Mouse (Mus musculus) kidney, postnatal 4 days (tissue): ENCODE results near the gene Mmp28.

Source experiments
- DNase-seq, 2 experiments: peaks; one replicate each; pipeline ENCODE4 v3.0.0; 2021; ENCODE audit warnings: mixed read lengths in 2 of 2

The Mmp28 gene

GRCm38 (mm10) chr11:83462711-83463244, at the start of gene Mmp28:
Gene Mmp28 (minus strand): TSS chr11:83463071.
- DNase-seq = peak; percentile 73 to 82

- no peak for DNase-seq
These were observed 46.6 kb upstream of the Mmp28 start for GRCm38 (mm10) chr11:83509521-83509920.

- no peak for DNase-seq
These were observed 41.4 kb upstream of the Mmp28 start for GRCm38 (mm10) chr11:83504308-83504707.

GRCm38 (mm10) chr11:83495571-83495970, 32.7 kb upstream of the Mmp28 start:
- DNase-seq = no peak

GRCm38 (mm10) chr11:83491488-83491887, 28.6 kb upstream of the Mmp28 start:
- DNase-seq = peak in 1 of 2 experiments; percentile 7

GRCm38 (mm10) chr11:83473235-83474016, 10.6 kb upstream of the Mmp28 start:
- DNase-seq = no peak

- DNase-seq = peak; percentile 98 to 99
These were observed 9.7 kb upstream of the Mmp28 start, which contains the start of gene Taf15 for GRCm38 (mm10) chr11:83472324-83473234. Gene Taf15 (plus strand): TSS chr11:83473086.

GRCm38 (mm10) chr11:83471766-83472165, 8.9 kb upstream of the Mmp28 start:
- no peak for DNase-seq

- DNase-seq = no peak
These were observed 5.9 kb upstream of the Mmp28 start for GRCm38 (mm10) chr11:83468765-83469164.

- DNase-seq = peak; percentile 78 to 85
These were observed 4.3 kb upstream of the Mmp28 start for GRCm38 (mm10) chr11:83467120-83467652.

- DNase-seq = peak in 1 of 2 experiments; percentile 40
These were observed 3.1 kb upstream of the Mmp28 start for GRCm38 (mm10) chr11:83465976-83466375.

GRCm38 (mm10) chr11:83461462-83462027, 1.3 kb downstream of the Mmp28 start:
- no peak for DNase-seq

- no peak for DNase-seq
These were observed 4.8 kb downstream of the Mmp28 start for GRCm38 (mm10) chr11:83457912-83458601.

GRCm38 (mm10) chr11:83457257-83457656, 5.6 kb downstream of the Mmp28 start:
- DNase-seq = no peak

GRCm38 (mm10) chr11:83455608-83456007, 7.3 kb downstream of the Mmp28 start:
- DNase-seq = no peak

GRCm38 (mm10) chr11:83454548-83454947, 8.3 kb downstream of the Mmp28 start:
- DNase-seq = peak in 1 of 2 experiments; percentile 55

GRCm38 (mm10) chr11:83451281-83451680, 11.6 kb downstream of the Mmp28 start:
- DNase-seq = no peak

GRCm38 (mm10) chr11:83450550-83450949, 12.3 kb downstream of the Mmp28 start:
- no peak for DNase-seq

GRCm38 (mm10) chr11:83449298-83449697, 13.6 kb downstream of the Mmp28 start:
- peak in 1 of 2 experiments; percentile 37 for DNase-seq

- DNase-seq = peak; percentile 60 to 68
These were observed 14.0 kb downstream of the Mmp28 start for GRCm38 (mm10) chr11:83448927-83449236.

GRCm38 (mm10) chr11:83448021-83448926, 14.6 kb downstream of the Mmp28 start:
- peak; percentile 50 to 64 for DNase-seq
